Mouse (Mus musculus): Measurements from ENCODE around the gene Dhrs7c.

GRCm38 (mm10) chr11:67801169-67801568 lies 3.2 kb downstream of the Dhrs7c start:
- TF ChIP-seq CTCF (conservative IDR thresholded peaks at IDR 0.05; ENCODE audit: low read length) = no peak
- TF ChIP-seq POU5F1 (IDR thresholded peaks at IDR 0.05; ENCODE audit: borderline replicate concordance, low read length) = no peak

Data from E14TG2a.4 (cell line).